Mouse (Mus musculus) cortical plate, adult 2 months (tissue): ENCODE measurements around the gene Cpne8.

Experiments
- CTCF ChIP-seq: fragments of 200-500 bp; IDR thresholded peaks from 2 replicates; pipeline ENCODE4 v1.5.1; 2011; ENCODE audit warnings: mild to moderate bottlenecking, control low read depth, low read length; ENCODE audit not compliant: insufficient read depth; ENCODE audit errors: extremely low read depth
- POLR2A ChIP-seq: fragments of 200-500 bp; IDR thresholded peaks from 2 replicates; pipeline ENCODE4 v1.6.1; 2011; ENCODE audit warnings: mild to moderate bottlenecking, low read length, control low read depth; ENCODE audit not compliant: insufficient read depth; ENCODE audit errors: extremely low read depth

DNA sequence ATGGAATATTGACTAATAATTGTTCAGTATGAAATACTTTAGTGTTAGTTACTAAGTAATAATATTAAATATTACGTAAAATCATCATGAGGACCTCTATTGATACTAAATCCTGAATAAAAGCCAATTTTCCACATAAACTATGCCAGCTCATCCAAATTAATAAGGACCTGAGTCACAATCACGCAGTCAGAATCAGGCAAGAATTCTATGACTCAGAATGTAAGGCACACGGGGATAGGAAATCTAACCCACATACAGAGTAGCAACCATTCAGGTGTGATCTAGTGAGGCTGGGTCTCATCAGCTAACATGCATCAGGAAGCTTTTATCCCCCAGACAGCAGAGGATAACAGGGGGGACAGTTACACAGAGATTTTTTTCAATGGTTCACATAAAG, 72.1 kb downstream of the Cpne8 start:
- TF ChIP-seq POLR2A: no peak
- TF ChIP-seq CTCF: no peak
